Mouse (Mus musculus) ES-Bruce4 (cell line): ENCODE data around the gene Prpf18.

Experiments
- CTCF ChIP-seq: IDR thresholded peaks from one replicate; pipeline ENCODE4 v1.8.1; 2011; ENCODE audit warnings: low read depth, low read length
- EP300 ChIP-seq: IDR thresholded peaks from 2 replicates; pipeline ENCODE4 v1.6.1; 2011; ENCODE audit warnings: low read depth, low read length; ENCODE audit not compliant: insufficient read depth
- POLR2A ChIP-seq: IDR thresholded peaks from one replicate; pipeline ENCODE4 v1.8.1; 2011; ENCODE audit warnings: low read length; ENCODE audit not compliant: insufficient read depth

DNA sequence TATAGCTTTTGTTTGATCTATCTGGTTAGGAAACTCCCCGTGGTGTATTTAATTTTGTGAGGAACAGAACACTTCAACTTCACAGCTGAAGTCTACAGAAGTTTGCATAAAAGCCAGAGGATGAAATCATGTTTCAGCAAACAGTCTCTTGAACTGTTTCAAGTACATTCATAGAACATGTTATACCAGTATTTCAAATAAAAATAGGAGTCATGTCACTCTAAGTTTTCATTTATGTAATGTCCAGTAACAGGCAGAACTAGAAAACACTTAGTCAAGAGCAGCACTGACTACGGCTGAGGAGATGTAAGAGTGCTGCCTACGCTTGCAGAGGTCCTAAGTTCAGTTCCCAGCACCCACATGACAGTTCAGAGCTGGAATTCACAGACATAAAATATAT lies 25.0 kb downstream of the Prpf18 start:
- TF ChIP-seq EP300 (no peak), CTCF (no peak), POLR2A (no peak)
